Mouse (Mus musculus): ENCODE data around the gene Hadh. TPM values are rescaled to one million over a fixed set of nuclear protein-coding genes. Genes with fewer than 3 reads are reported as not detected.

Hadh gene
- 183 TPM for polyA plus RNA-seq (2014; fragmentation: Illumina TruSeq; extraction: RNeasy Lipid Tissue Mini Kit (QIAGEN cat#74804); ENCODE audit: low read depth, low replicate concordance)

GRCm38 (mm10) chr3:131271559-131272373 is at the start of gene Hadh:
Gene Hadh (minus strand): TSS chr3:131272101.

DNA sequence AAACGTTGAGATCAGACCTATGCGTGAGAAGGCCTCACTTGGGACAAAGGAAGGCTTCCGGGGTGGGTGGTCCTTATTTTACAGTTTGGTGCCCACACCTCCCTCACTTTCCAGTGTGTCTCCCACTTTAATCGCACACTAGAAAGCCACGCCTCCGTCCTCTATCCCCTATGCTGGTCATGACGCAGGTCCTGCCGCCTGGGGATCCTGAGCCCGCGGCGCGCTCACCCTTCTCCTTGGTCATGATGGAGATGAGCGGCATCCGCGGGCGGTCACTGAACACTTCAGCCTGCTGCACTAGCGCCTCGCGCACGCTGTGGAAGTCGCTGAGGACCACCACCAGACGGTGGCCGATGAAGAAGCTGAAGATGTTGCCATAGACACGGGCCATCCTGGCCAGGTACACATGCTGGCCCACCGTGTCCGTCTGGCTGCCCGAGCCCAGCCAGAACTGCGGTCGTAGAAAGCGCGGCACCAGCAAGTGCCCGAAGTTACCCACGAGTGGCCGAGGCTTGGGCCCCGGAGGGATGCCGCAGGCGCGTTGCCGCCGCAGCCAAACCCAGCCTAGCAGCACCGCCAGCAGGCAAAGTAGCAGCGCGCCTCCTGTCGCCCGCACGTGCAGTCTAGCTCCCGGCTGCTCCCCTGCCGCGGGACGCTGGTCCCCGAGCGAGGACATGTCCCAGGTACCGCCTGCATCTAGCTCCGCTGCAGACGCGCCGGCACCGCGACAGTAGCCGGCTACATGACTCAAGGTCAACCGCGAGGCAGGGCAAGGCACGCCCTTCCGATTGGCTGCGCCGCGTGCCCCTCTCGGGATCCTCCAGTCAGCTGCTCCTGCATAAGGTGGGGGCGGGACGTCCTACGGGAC is 30.8 kb upstream of the Hadh start, which contains the start of gene Cyp2u1:
Gene Cyp2u1, minus strand, starts transcription at position 776 of the 868 bp plus-strand sequence.

Other genes with a start within 250 kb of the Hadh start
- 2.3 TPM for gene Lef1, start 161.6 kb downstream of the Hadh start, polyA plus RNA-seq (2014; fragmentation: Illumina TruSeq; extraction: RNeasy Lipid Tissue Mini Kit (QIAGEN cat#74804); ENCODE audit: low read depth, low replicate concordance)
- gene Cyp2u1, start 31.1 kb upstream of the Hadh start, polyA plus RNA-seq (2014; fragmentation: Illumina TruSeq; extraction: RNeasy Lipid Tissue Mini Kit (QIAGEN cat#74804); ENCODE audit: low read depth, low replicate concordance) = 0.32 TPM
- gene Sgms2, start 219.3 kb upstream of the Hadh start, polyA plus RNA-seq (2014; fragmentation: Illumina TruSeq; extraction: RNeasy Lipid Tissue Mini Kit (QIAGEN cat#74804); ENCODE audit: low read depth, low replicate concordance) = 47.1 TPM